ENCODE assay signal across 35 mouse cellular contexts in genomic region chr11:78104501-78104900, GRCm38 (mm10).
"Had no signal": no experiment of that assay in that cellular context is flagged by ENCODE, and none has a peak within 500 bp of the region (broad histone marks: within the 10 kb centered on the region; RNA-seq: fewer than 3 reads in every experiment).

No protein-coding gene starts in this region.

- H3K9me3 ChIP-seq: heart, embryonic 10.5 days; heart, embryonic 12.5 days; heart, embryonic 13.5 days; heart, embryonic 15.5 days; hindbrain, embryonic 10.5 days; hindbrain, embryonic 12.5 days; hindbrain, embryonic 13.5 days; hindbrain, embryonic 15.5 days; intestine, embryonic 15.5 days; kidney, embryonic 15.5 days had no signal

- DNase-seq: heart, adult 18-20 months; heart, adult 2 months; heart, postnatal 10 days; heart, postnatal 14 days; heart, postnatal 36 days; heart, postnatal 4 days; kidney, adult 11 months; kidney, adult 18-20 months; kidney, adult 2 months; kidney, adult 8-10 months; kidney, adult 9 months; kidney, postnatal 10 days; kidney, postnatal 14 days; kidney, postnatal 25 days; kidney, postnatal 36 days; kidney, postnatal 4 days; layer of hippocampus, adult 9-11 months; layer of hippocampus, postnatal 36 days had no signal

- H3K4me3 ChIP-seq: heart, adult 2 months; heart, embryonic 10.5 days; heart, embryonic 12.5 days; heart, embryonic 13.5 days; heart, embryonic 15.5 days; hindbrain, embryonic 10.5 days; hindbrain, embryonic 12.5 days; hindbrain, embryonic 13.5 days; hindbrain, embryonic 15.5 days; intestine, embryonic 15.5 days; kidney, embryonic 15.5 days; layer of hippocampus, adult 2 months had no signal

- H3K4me1 ChIP-seq: hindbrain, embryonic 10.5 days; hindbrain, embryonic 12.5 days; hindbrain, embryonic 15.5 days; intestine, embryonic 15.5 days; kidney, embryonic 15.5 days had no signal

- ATAC-seq: hindbrain, embryonic 16.5 days; hindbrain, postnatal 0 days; inflammation-experienced regulatory T-cells, adult 6 months; intestine, embryonic 15.5 days had no signal

- H3K4me2 ChIP-seq: heart, embryonic 11.5 days; heart, embryonic 12.5 days; heart, embryonic 13.5 days; heart, embryonic 15.5 days; hindbrain, embryonic 12.5 days; hindbrain, embryonic 13.5 days; hindbrain, embryonic 14.5 days; hindbrain, embryonic 15.5 days; intestine, embryonic 15.5 days; kidney, embryonic 15.5 days had no signal

- H3K9ac ChIP-seq: heart, embryonic 12.5 days; heart, embryonic 13.5 days; heart, embryonic 15.5 days; hindbrain, embryonic 12.5 days; hindbrain, embryonic 13.5 days; hindbrain, embryonic 14.5 days; hindbrain, embryonic 15.5 days; intestine, embryonic 15.5 days; kidney, embryonic 15.5 days had no signal

- H3K27me3 ChIP-seq: heart, embryonic 12.5 days; heart, embryonic 13.5 days; heart, embryonic 15.5 days; hindbrain, embryonic 12.5 days; hindbrain, embryonic 13.5 days; hindbrain, embryonic 15.5 days; intestine, embryonic 15.5 days; kidney, embryonic 15.5 days had no signal

- H3K27ac ChIP-seq: heart, adult 2 months; heart, embryonic 10.5 days; heart, embryonic 13.5 days; heart, embryonic 15.5 days; hindbrain, embryonic 10.5 days; hindbrain, embryonic 12.5 days; hindbrain, embryonic 13.5 days; hindbrain, embryonic 14.5 days; hindbrain, embryonic 15.5 days; hindbrain, postnatal 0 days; intestine, embryonic 15.5 days; kidney, embryonic 15.5 days; kidney, postnatal 0 days; layer of hippocampus, adult 2 months had no signal
